Mouse (Mus musculus) kidney, adult 18-20 months (tissue): ENCODE data around the gene Psmd1.
A peak's percentile ranks its signal among the peaks of the same experiment; 100 is the strongest.

Experiments used
- DNase-seq: peaks from one replicate; pipeline ENCODE4 v3.0.0; 2021

The Psmd1 gene

GRCm38 (mm10) chr1:86062523-86062922, 1.7 kb upstream of the Psmd1 start:
- no peak for DNase-seq

- DNase-seq, result no peak
These were observed 12.4 kb downstream of the Psmd1 start for GRCm38 (mm10) chr1:86076565-86076964.

- DNase-seq, result no peak
These were observed 30.2 kb downstream of the Psmd1 start for GRCm38 (mm10) chr1:86094413-86094812.

GRCm38 (mm10) chr1:86105054-86105453, 40.9 kb downstream of the Psmd1 start:
- no peak for DNase-seq

- peak; percentile 6 for DNase-seq
These were observed 47.6 kb downstream of the Psmd1 start, which contains the start of gene Htr2b for GRCm38 (mm10) chr1:86111779-86112178. TSS of gene Htr2b (minus strand) at chr1:86111970.

GRCm38 (mm10) chr1:86114141-86114540, 50.0 kb downstream of the Psmd1 start:
- no peak for DNase-seq

GRCm38 (mm10) chr1:86119549-86119948, 55.4 kb downstream of the Psmd1 start:
- DNase-seq, result no peak

- DNase-seq, result no peak
These were observed 61.8 kb downstream of the Psmd1 start for GRCm38 (mm10) chr1:86126036-86126435.

GRCm38 (mm10) chr1:86133337-86133736, 69.2 kb downstream of the Psmd1 start, which contains the start of gene Gm21972:
TSS of gene Gm21972 (plus strand) at chr1:86133637.
- no peak for DNase-seq

GRCm38 (mm10) chr1:86135315-86135714, 71.1 kb downstream of the Psmd1 start:
- DNase-seq, result no peak

- DNase-seq, result no peak
These were observed 76.9 kb downstream of the Psmd1 start for GRCm38 (mm10) chr1:86141081-86141480.

GRCm38 (mm10) chr1:86143165-86143564, 79.0 kb downstream of the Psmd1 start:
- DNase-seq, result no peak

- DNase-seq, result no peak
These were observed 80.1 kb downstream of the Psmd1 start for GRCm38 (mm10) chr1:86144001-86144944.

GRCm38 (mm10) chr1:86146293-86146692, 82.1 kb downstream of the Psmd1 start:
- DNase-seq, result no peak

GRCm38 (mm10) chr1:86147557-86147956, 83.4 kb downstream of the Psmd1 start:
- DNase-seq, result no peak

- no peak for DNase-seq
These were observed 84.0 kb downstream of the Psmd1 start for GRCm38 (mm10) chr1:86148161-86148560.

- no peak for DNase-seq
These were observed 86.7 kb downstream of the Psmd1 start for GRCm38 (mm10) chr1:86150929-86151328.

GRCm38 (mm10) chr1:86151376-86151775, 87.2 kb downstream of the Psmd1 start:
- DNase-seq, result no peak

GRCm38 (mm10) chr1:86152618-86153017, 88.4 kb downstream of the Psmd1 start:
- peak; percentile 21 for DNase-seq

- DNase-seq, result peak; percentile 93
These were observed 90.1 kb downstream of the Psmd1 start, which contains the start of gene Armc9 for GRCm38 (mm10) chr1:86154133-86154823. TSS of gene Armc9 (plus strand) at chr1:86154780.

GRCm38 (mm10) chr1:86154824-86155164, 90.6 kb downstream of the Psmd1 start:
- DNase-seq, result no peak

- DNase-seq, result no peak
These were observed 91.9 kb downstream of the Psmd1 start for GRCm38 (mm10) chr1:86156075-86156474.

- no peak for DNase-seq
These were observed 92.4 kb downstream of the Psmd1 start for GRCm38 (mm10) chr1:86156595-86156994.

- DNase-seq, result no peak
These were observed 95.9 kb downstream of the Psmd1 start for GRCm38 (mm10) chr1:86160059-86160458.
